Mouse (Mus musculus): ENCODE measurements around the gene Rnaseh2a. TPM values are rescaled to one million over a fixed set of nuclear protein-coding genes. Genes with fewer than 3 reads are reported as not detected.

Rnaseh2a gene
- total and polyA plus RNA-seq, 2 experiments from 2014 or later = 42.7 to 52.2 TPM

DNA sequence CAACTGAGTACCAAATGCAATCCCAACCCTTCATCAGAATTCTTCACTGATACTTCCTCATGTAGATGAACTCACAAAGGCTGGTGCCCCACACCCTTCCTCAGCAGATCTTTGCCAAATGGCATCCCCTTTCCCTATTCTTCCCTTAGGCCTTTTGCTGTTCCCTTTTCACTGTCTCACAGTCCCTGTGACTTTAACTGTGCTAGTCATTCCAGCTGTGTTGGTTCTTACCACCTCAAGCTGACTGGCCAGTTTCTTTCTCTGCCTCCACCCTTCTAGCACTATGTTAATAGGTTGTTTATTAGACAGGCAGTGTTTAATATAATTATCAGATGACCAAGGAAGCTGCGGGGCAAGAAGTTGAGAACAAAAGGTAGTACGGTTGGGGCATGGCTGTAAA lies 917 bp downstream of the Rnaseh2a start:
- Histone ChIP-seq H3K27me3 (ENCODE audit: insufficient read depth, low read length) (no peaks in the 10 kb centered on the region), H3K27ac (ENCODE audit: low read depth, low read length) (peak overlapping the region; percentile 89), H3K4me1 (ENCODE audit: insufficient read depth) (peaks cover 16% of the 10 kb centered on the region), H3K9ac (peak overlapping the region; percentile 97), H3K4me2 (ENCODE audit: low read depth) (peak overlapping the region; percentile 91), H3K4me3 (ENCODE audit: low read depth, low read length) (peak overlapping the region; percentile 85), H3K36me3 (ENCODE audit: insufficient read depth) (peaks cover 26% of the 10 kb centered on the region), H3K9me3 (ENCODE audit: low read length) (no peaks in the 10 kb centered on the region)
- WGBS = 14% methylated on average over 2 of the region's 2 CpGs
- ATAC-seq (no peak), DNase-seq (peak; percentile 20)
- TF ChIP-seq CTCF (IDR thresholded peaks at IDR 0.05; ENCODE audit: low read depth) = no peak

GRCm38 (mm10) chr8:84967532-84968304 lies 1.8 kb downstream of the Rnaseh2a start:
- ATAC-seq = no peak
- Histone ChIP-seq H3K27me3 (ENCODE audit: insufficient read depth, low read length) (no peaks in the 10 kb centered on the region), H3K9ac (no peak overlapping the region), H3K36me3 (ENCODE audit: insufficient read depth) (peaks cover 17% of the 10 kb centered on the region; the same call in 1 of the 2 replicates), H3K27ac (ENCODE audit: low read depth, low read length) (no peak overlapping the region), H3K9me3 (ENCODE audit: low read length) (no peaks in the 10 kb centered on the region), H3K4me3 (ENCODE audit: low read depth, low read length) (no peak overlapping the region), H3K4me1 (ENCODE audit: insufficient read depth) (peaks cover 16% of the 10 kb centered on the region), H3K4me2 (ENCODE audit: low read depth) (no peak overlapping the region)
- 87% methylated on average over 13 of the region's 13 CpGs for WGBS
- no peak for DNase-seq
- TF ChIP-seq CTCF (IDR thresholded peaks at IDR 0.05; ENCODE audit: low read depth) = no peak

DNA sequence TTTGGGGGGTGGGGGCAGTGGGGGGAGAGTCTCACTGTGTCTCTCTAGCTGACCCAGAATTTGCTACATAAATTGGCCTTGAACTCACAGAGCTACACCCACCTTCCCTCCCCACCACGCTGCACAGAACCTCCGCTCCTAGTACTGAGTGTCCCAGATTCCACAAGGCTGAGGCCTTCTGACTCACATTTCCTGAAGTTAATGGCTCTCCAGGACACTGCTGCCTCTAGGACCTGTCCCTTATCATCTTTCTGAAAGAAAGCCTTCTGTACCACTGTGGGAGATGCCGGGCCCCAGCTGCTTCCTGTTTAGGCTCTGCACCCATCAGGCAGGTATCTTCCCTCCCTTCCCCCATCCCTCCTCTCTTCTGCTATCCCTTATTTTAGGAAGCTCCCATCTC lies 3.0 kb downstream of the Rnaseh2a start:
- Histone ChIP-seq H3K9ac (no peak overlapping the region), H3K4me3 (ENCODE audit: low read depth, low read length) (no peak overlapping the region), H3K27me3 (ENCODE audit: insufficient read depth, low read length) (no peaks in the 10 kb centered on the region), H3K4me2 (ENCODE audit: low read depth) (no peak overlapping the region), H3K27ac (ENCODE audit: low read depth, low read length) (no peak overlapping the region), H3K4me1 (ENCODE audit: insufficient read depth) (peaks cover 16% of the 10 kb centered on the region), H3K36me3 (ENCODE audit: insufficient read depth) (peaks cover 8% of the 10 kb centered on the region; the same call in 1 of the 2 replicates), H3K9me3 (ENCODE audit: low read length) (no peaks in the 10 kb centered on the region)
- 71% methylated on average over 3 of the region's 3 CpGs for WGBS
- TF ChIP-seq CTCF (IDR thresholded peaks at IDR 0.05; ENCODE audit: low read depth) = no peak
- DNase-seq (no peak), ATAC-seq (no peak)

GRCm38 (mm10) chr8:84965731-84966291 lies 3.8 kb downstream of the Rnaseh2a start:
- Histone ChIP-seq H3K9me3 (ENCODE audit: low read length) (no peaks in the 10 kb centered on the region), H3K4me1 (ENCODE audit: insufficient read depth) (peaks cover 10% of the 10 kb centered on the region), H3K27me3 (ENCODE audit: insufficient read depth, low read length) (no peaks in the 10 kb centered on the region), H3K36me3 (ENCODE audit: insufficient read depth) (0 out of 2 replicates have a peak, but pooled peaks cover 2% of the 10 kb centered on the region), H3K4me2 (ENCODE audit: low read depth) (peak overlapping the region; percentile 93), H3K9ac (peak overlapping the region; percentile 64), H3K27ac (ENCODE audit: low read depth, low read length) (0 out of 2 replicates have a peak overlapping the region, but pooled peaks have one; percentile 29), H3K4me3 (ENCODE audit: low read depth, low read length) (peak overlapping the region; percentile 62)
- DNase-seq (peak; percentile 97), ATAC-seq (peak; percentile 91)
- no peak for TF ChIP-seq CTCF (IDR thresholded peaks at IDR 0.05; ENCODE audit: low read depth)
- WGBS = 1% methylated on average over 41 of the region's 41 CpGs

GRCm38 (mm10) chr8:84963952-84964351 lies 5.6 kb downstream of the Rnaseh2a start:
- Histone ChIP-seq H3K27me3 (ENCODE audit: insufficient read depth, low read length) (no peaks in the 10 kb centered on the region), H3K4me3 (ENCODE audit: low read depth, low read length) (no peak overlapping the region), H3K4me1 (ENCODE audit: insufficient read depth) (peaks cover 7% of the 10 kb centered on the region; the same call in 1 of the 2 replicates), H3K9ac (no peak overlapping the region), H3K4me2 (ENCODE audit: low read depth) (no peak overlapping the region), H3K36me3 (ENCODE audit: insufficient read depth) (peaks cover 6% of the 10 kb centered on the region; the same call in 1 of the 2 replicates), H3K9me3 (ENCODE audit: low read length) (no peaks in the 10 kb centered on the region), H3K27ac (ENCODE audit: low read depth, low read length) (no peak overlapping the region)
- 0 out of 2 replicates have a peak, but pooled peaks have one; percentile 20 for TF ChIP-seq CTCF (IDR thresholded peaks at IDR 0.05; ENCODE audit: low read depth)
- 86% methylated on average over 4 of the region's 4 CpGs for WGBS
- no peak for DNase-seq
- no peak for ATAC-seq

DNA sequence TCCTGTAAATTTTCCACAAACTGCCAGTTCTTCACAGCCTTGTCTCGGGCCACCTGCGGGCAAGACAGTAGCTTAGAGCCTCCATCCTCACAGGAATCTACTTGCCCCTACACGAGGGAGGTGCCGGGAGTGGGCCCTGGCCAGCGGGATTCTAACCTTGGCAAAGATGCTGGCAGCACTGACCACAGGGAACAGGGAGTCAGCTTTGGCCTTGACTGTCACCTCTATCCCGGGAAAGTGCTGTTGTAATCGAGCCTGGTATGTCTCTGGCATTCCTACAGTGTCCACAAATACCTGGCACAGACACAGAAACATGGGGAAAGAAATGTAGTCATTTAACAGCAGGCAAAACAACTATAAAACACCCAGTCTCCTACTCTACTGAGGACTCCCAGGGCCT lies 9.8 kb downstream of the Rnaseh2a start:
- H3K4me1 ChIP-seq (ENCODE audit: insufficient read depth) = peaks cover under 1% of the 10 kb centered on the region; the same call in 1 of the 2 replicates
- H3K36me3 ChIP-seq (ENCODE audit: insufficient read depth) = peaks cover 24% of the 10 kb centered on the region
- H3K27ac ChIP-seq (ENCODE audit: low read depth, low read length) = no peak overlapping the region
- 89% methylated on average over 7 of the region's 7 CpGs for WGBS
- DNase-seq = no peak
- H3K9me3 ChIP-seq (ENCODE audit: low read length) = no peaks in the 10 kb centered on the region
- ATAC-seq = no peak
- no peak overlapping the region for H3K9ac ChIP-seq
- no peaks in the 10 kb centered on the region for H3K27me3 ChIP-seq (ENCODE audit: insufficient read depth, low read length)
- TF ChIP-seq CTCF (IDR thresholded peaks at IDR 0.05; ENCODE audit: low read depth) = no peak
- no peak overlapping the region for H3K4me3 ChIP-seq (ENCODE audit: low read depth, low read length)
- no peak overlapping the region for H3K4me2 ChIP-seq (ENCODE audit: low read depth)

DNA sequence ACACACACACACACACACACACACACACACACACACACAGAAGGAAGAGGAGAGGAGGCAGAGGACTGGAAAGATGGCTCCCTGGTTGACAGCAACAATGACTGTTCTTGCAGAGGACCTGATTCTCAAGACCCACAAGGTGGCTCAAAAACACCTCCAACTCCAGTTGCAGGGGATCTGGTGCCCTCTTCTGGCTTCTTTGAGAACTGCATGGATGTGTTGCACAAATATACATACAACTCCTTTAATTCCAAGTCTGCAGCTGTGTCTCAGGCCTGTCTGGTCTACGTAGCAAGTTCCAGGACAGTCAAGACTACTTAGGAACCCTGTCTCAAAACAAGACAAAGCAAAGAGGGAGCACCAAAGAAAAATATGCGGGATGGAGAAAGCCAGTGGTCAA lies 12.8 kb downstream of the Rnaseh2a start:
- Histone ChIP-seq H3K9ac (no peak overlapping the region), H3K4me3 (ENCODE audit: low read depth, low read length) (no peak overlapping the region), H3K4me1 (ENCODE audit: insufficient read depth) (no peaks in the 10 kb centered on the region), H3K36me3 (ENCODE audit: insufficient read depth) (peaks cover 24% of the 10 kb centered on the region), H3K9me3 (ENCODE audit: low read length) (no peaks in the 10 kb centered on the region), H3K4me2 (ENCODE audit: low read depth) (no peak overlapping the region), H3K27ac (ENCODE audit: low read depth, low read length) (no peak overlapping the region), H3K27me3 (ENCODE audit: insufficient read depth, low read length) (peaks cover 8% of the 10 kb centered on the region; the same call in 1 of the 2 replicates)
- DNase-seq (peak; percentile 84), ATAC-seq (peak; percentile 42; the same call in 1 of the 2 replicates)
- WGBS = 39% methylated on average over 2 of the region's 2 CpGs
- TF ChIP-seq CTCF (IDR thresholded peaks at IDR 0.05; ENCODE audit: low read depth) = peak; percentile 89

Data from forebrain, postnatal 0 days (tissue).